Mouse (Mus musculus): ENCODE data around the gene Poldip2. TPM values are rescaled to one million over a fixed set of nuclear protein-coding genes. Genes with fewer than 3 reads are reported as not detected.
A peak's percentile ranks its signal among the peaks of the same experiment; 100 is the strongest.

Poldip2 gene
- polyA plus RNA-seq, 2 experiments: 111 to 166 TPM

DNA sequence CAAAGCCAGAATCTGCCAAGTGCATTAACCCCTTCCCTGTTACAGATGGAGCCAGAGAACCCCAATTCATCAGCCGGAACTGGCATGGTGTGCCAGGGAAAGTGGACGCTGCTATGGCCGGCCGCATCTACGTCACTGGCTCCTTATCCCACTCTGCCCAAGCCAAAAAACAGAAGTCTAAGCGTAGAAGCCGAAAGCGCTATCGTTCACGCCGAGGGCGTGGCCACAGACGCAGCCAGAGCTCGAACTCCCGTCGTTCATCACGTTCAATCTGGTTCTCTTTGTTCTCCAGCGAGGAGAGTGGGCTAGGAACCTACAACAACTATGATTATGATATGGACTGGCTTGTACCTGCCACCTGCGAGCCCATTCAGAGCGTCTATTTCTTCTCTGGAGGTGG lies 10.5 kb upstream of the Poldip2 start:
- H3K27ac ChIP-seq (replicated peaks; ENCODE audit: low read depth, low read length): no peak overlapping the region
- TF ChIP-seq POLR2A (IDR thresholded peaks at IDR 0.05; ENCODE audit: borderline replicate concordance, extremely low read depth, insufficient read depth, insufficient read length): no peak
- H3K4me3 ChIP-seq (replicated peaks; ENCODE audit: low read length): no peak overlapping the region
- H3K4me1 ChIP-seq (ENCODE audit: control insufficient read depth, insufficient read depth, low read length): peaks cover 10% of the 10 kb centered on the region; the same call in 1 of the 2 replicates
- H3K27me3 ChIP-seq (ENCODE audit: control insufficient read depth, insufficient read depth, low read length): peaks cover under 1% of the 10 kb centered on the region
- H3K9ac ChIP-seq (ENCODE audit: low read depth, low read length, severe bottlenecking): no peak overlapping the region
- peaks cover 11% of the 10 kb centered on the region for H3K36me3 ChIP-seq (ENCODE audit: control insufficient read depth, insufficient read depth, low read length)
- WGBS: 82% methylated on average over 20 of the region's 20 CpGs
- no peaks in the 10 kb centered on the region for H3K9me3 ChIP-seq (ENCODE audit: control insufficient read depth, low read length)
- no peak for DNase-seq (ENCODE audit: low spot score)
- ATAC-seq (ENCODE audit: low FRiP score, low read depth): no peak
- no peak overlapping the region for H3K4me2 ChIP-seq (replicated peaks; ENCODE audit: low read depth, low read length, severe bottlenecking)

- H3K9me3 ChIP-seq (ENCODE audit: control insufficient read depth, low read length): no peaks in the 10 kb centered on the region
- TF ChIP-seq POLR2A (IDR thresholded peaks at IDR 0.05; ENCODE audit: borderline replicate concordance, extremely low read depth, insufficient read depth, insufficient read length): no peak
- no peak within 1 kb of the TSS for H3K4me2 ChIP-seq (replicated peaks; ENCODE audit: low read depth, low read length, severe bottlenecking)
- H3K27me3 ChIP-seq (ENCODE audit: control insufficient read depth, insufficient read depth, low read length): no peaks in the 10 kb centered on the region; the same call in 1 of the 2 replicates
- H3K4me1 ChIP-seq (ENCODE audit: control insufficient read depth, insufficient read depth, low read length): 0 out of 2 replicates have a peak, but pooled peaks cover under 1% of the 10 kb centered on the region
- 68% methylated on average over 7 of the region's 7 CpGs for WGBS
- DNase-seq (ENCODE audit: low spot score): no peak
- peaks cover 24% of the 10 kb centered on the region for H3K36me3 ChIP-seq (ENCODE audit: control insufficient read depth, insufficient read depth, low read length)
- ATAC-seq (ENCODE audit: low FRiP score, low read depth): no peak
- no peak within 1 kb of the TSS for H3K9ac ChIP-seq (ENCODE audit: low read depth, low read length, severe bottlenecking)
- no peak within 1 kb of the TSS for H3K4me3 ChIP-seq (replicated peaks; ENCODE audit: low read length)
- no peak within 1 kb of the TSS for H3K27ac ChIP-seq (replicated peaks; ENCODE audit: low read depth, low read length)
Measured at GRCm38 (mm10) chr11:78502909-78503650, 8.9 kb upstream of the Poldip2 start, which contains the start of gene Sebox. TSS of gene Sebox (plus strand) at chr11:78503447.

GRCm38 (mm10) chr11:78505430-78505829 lies 6.6 kb upstream of the Poldip2 start:
- no peak for DNase-seq (ENCODE audit: low spot score)

GRCm38 (mm10) chr11:78509148-78509547 lies 2.8 kb upstream of the Poldip2 start:
- H3K27ac ChIP-seq (replicated peaks; ENCODE audit: low read depth, low read length): no peak overlapping the region

More at GRCm38 (mm10) chr11:78505430-78505829, 6.6 kb upstream of the Poldip2 start:
- H3K27ac ChIP-seq (replicated peaks; ENCODE audit: low read depth, low read length): no peak overlapping the region
- H3K27me3 ChIP-seq (ENCODE audit: control insufficient read depth, insufficient read depth, low read length): no peaks in the 10 kb centered on the region
- no peak overlapping the region for H3K4me3 ChIP-seq (replicated peaks; ENCODE audit: low read length)
- peaks cover 35% of the 10 kb centered on the region for H3K36me3 ChIP-seq (ENCODE audit: control insufficient read depth, insufficient read depth, low read length)
- WGBS: 84% methylated on average over 3 of the region's 3 CpGs
- no peak overlapping the region for H3K9ac ChIP-seq (ENCODE audit: low read depth, low read length, severe bottlenecking)
- no peaks in the 10 kb centered on the region for H3K4me1 ChIP-seq (ENCODE audit: control insufficient read depth, insufficient read depth, low read length)
- ATAC-seq (ENCODE audit: low FRiP score, low read depth): no peak
- no peak overlapping the region for H3K4me2 ChIP-seq (replicated peaks; ENCODE audit: low read depth, low read length, severe bottlenecking)
- TF ChIP-seq POLR2A (IDR thresholded peaks at IDR 0.05; ENCODE audit: borderline replicate concordance, extremely low read depth, insufficient read depth, insufficient read length): no peak
- H3K9me3 ChIP-seq (ENCODE audit: control insufficient read depth, low read length): no peaks in the 10 kb centered on the region

GRCm38 (mm10) chr11:78513106-78513790 lies 1.3 kb downstream of the Poldip2 start:
- ATAC-seq (ENCODE audit: low FRiP score, low read depth): no peak
- peak overlapping the region; percentile 89 for H3K9ac ChIP-seq (ENCODE audit: low read depth, low read length, severe bottlenecking)
- peak overlapping the region; percentile 76 for H3K4me2 ChIP-seq (replicated peaks; ENCODE audit: low read depth, low read length, severe bottlenecking)
- peaks cover 50% of the 10 kb centered on the region for H3K36me3 ChIP-seq (ENCODE audit: control insufficient read depth, insufficient read depth, low read length)
- H3K9me3 ChIP-seq (ENCODE audit: control insufficient read depth, low read length): no peaks in the 10 kb centered on the region
- no peak overlapping the region for H3K27ac ChIP-seq (replicated peaks; ENCODE audit: low read depth, low read length)
- H3K4me1 ChIP-seq (ENCODE audit: control insufficient read depth, insufficient read depth, low read length): peaks cover 5% of the 10 kb centered on the region
- no peak for DNase-seq (ENCODE audit: low spot score)
- no peak for TF ChIP-seq POLR2A (IDR thresholded peaks at IDR 0.05; ENCODE audit: borderline replicate concordance, extremely low read depth, insufficient read depth, insufficient read length)
- peak overlapping the region; percentile 78 for H3K4me3 ChIP-seq (replicated peaks; ENCODE audit: low read length)
- 76% methylated on average over 3 of the region's 3 CpGs for WGBS
- no peaks in the 10 kb centered on the region for H3K27me3 ChIP-seq (ENCODE audit: control insufficient read depth, insufficient read depth, low read length)

More at GRCm38 (mm10) chr11:78509148-78509547, 2.8 kb upstream of the Poldip2 start:
- ATAC-seq (ENCODE audit: low FRiP score, low read depth) (no peak), DNase-seq (ENCODE audit: low spot score) (no peak)
- Histone ChIP-seq H3K9me3 (ENCODE audit: control insufficient read depth, low read length) (no peaks in the 10 kb centered on the region), H3K4me3 (replicated peaks; ENCODE audit: low read length) (no peak overlapping the region), H3K27me3 (ENCODE audit: control insufficient read depth, insufficient read depth, low read length) (no peaks in the 10 kb centered on the region), H3K36me3 (ENCODE audit: control insufficient read depth, insufficient read depth, low read length) (peaks cover 41% of the 10 kb centered on the region), H3K4me2 (replicated peaks; ENCODE audit: low read depth, low read length, severe bottlenecking) (no peak overlapping the region), H3K9ac (ENCODE audit: low read depth, low read length, severe bottlenecking) (no peak overlapping the region), H3K4me1 (ENCODE audit: control insufficient read depth, insufficient read depth, low read length) (peaks cover 5% of the 10 kb centered on the region)
- TF ChIP-seq POLR2A (IDR thresholded peaks at IDR 0.05; ENCODE audit: borderline replicate concordance, extremely low read depth, insufficient read depth, insufficient read length): no peak
- WGBS: 83% methylated on average over 5 of the region's 5 CpGs
